Mouse (Mus musculus) embryo, embryonic 10.5 days (tissue): ENCODE results near the gene Myo9b.
"Not testable (repeated sequence)": the region's sequence is repeated elsewhere in the genome, so short reads cannot be mapped to it uniquely, and the experiment has no call there.

Experiments used
- DNase-seq: peaks from one replicate; pipeline ENCODE4 v3.0.0-alpha.2; 2015; ENCODE audit warnings: low spot score

Myo9b gene

DNA sequence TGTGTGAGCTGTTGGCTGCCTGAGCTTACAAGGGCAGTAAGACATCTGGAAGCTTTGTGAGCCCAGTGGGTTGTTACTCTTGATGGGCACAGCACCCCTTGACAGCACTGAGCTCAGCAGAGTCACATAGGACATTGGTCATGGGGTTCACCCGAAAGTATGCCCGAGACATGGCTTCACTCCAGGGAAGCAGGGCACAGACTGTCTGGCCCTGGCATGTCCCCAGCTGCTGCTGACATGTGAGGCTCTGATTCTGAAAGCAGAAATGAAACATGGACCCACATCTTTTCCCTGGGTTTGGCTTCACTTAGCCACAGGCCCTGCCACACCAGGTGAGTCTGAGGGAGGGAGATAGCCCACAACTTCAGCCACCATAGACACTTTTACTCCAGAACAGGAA is 24.3 kb downstream of the Myo9b start:
- DNase-seq = no peak

DNA sequence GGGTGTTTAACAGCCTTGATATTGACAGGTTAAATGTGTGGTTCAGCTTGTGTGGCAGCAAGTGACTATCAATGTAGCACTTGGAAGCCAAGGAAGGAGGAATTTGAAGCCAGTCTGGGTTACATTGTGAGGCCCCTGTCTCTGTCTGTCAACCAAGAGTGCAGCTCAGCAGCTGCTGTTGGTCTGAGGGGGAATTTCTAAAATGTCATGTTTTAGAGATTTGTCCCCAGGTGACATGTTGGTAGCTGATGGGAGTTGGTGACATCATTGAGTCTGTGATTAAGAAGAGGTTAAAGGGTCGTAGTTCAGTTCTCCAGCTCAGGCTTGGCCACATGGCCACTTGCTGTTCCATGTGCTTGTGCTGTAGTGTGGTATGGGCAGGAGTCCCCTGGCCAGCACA is 24.9 kb downstream of the Myo9b start:
- DNase-seq = no peak

DNA sequence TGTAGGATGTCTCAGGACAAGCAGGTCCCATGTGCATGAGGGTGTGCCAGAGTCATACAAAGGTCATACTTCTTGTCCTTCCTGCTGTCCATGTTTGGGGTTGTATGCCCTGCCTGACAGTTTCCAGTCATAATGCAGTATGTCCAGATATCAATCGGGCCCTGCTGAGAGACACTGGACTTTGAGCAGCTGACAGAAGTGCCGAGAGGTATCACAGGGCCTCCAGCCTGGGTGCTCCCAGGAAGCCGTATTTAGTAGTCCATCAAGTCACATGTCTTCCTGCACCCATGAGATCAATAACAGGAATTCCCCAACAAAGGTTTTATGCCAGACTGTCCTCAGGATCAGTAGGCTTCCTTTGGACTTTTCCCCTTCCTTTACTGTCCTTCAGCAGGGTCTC is 27.2 kb downstream of the Myo9b start:
- no peak for DNase-seq

DNA sequence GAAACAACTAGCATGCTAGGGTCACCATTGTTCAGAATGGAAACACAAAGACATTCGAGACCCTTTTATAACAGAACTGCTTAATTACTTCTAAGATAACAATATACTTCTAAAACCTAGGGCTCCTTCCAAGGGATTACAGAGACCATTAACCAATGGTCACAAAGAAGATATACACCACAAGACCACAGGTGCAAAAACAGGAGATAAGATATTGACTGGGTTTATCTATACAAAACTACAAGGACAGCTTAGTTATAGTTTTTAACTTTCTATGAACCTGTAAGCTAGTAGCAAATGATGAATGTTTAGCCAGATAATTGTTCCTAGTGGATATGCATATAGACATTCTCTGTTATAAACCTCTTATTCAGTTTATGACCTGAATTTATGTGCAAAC is 30.3 kb downstream of the Myo9b start:
- no peak for DNase-seq

DNA sequence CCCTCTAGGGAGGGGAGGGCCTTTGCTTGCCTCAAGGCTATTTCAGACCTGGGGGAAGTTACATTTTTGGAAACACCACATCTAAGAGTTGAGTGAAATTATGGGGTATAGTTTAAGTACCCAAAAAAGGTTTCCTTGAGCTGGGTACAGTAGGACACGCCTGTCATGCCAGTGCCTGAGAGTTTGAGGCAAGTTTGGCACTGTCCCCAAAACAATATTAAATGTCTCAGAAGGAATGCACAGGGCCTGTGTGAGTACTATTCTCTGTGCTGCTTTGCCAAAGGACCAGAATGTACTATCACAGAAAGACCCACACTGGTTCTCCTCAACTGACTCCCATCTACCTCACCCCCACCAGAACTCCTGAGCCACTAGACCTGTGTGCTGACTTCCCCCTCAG is 31.1 kb downstream of the Myo9b start:
- no peak for DNase-seq

DNA sequence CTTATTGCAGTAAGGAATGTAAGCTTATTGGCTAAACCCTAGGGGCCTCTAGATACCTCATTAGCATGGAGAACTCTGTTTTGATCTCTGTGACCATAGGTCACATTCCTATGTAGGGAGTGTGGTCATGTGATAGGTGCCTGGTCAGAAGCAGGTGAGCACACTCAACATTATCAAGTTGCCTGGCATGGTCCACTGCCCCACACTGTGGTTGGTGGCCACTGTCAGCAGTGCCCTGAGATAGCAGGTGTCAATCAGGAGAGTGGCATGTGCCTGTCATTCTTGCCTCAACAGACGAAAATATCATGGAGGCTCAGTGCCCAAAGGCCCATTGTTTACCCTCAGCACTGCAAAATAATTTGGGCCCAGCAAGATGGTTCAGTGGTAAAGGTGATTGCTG is 33.5 kb downstream of the Myo9b start:
- no peak for DNase-seq

DNA sequence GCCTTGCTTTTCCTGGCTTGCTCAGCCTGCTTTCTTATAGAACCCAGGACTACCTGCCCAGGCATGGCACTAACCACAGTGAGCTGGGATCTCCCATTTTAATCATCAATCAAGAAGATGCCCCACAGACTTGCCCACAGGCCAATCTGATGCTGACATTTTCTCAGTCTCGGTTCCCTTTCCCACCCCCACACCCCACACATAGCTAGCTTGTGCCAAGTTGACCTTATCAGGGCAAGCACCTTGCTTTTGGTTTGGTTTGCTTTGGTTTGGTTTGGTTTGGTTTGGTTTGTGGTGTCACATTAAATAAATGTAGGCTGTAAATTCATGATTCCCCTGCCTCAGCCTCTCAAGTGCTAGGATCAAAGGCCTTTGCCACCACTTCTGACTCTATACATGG is 34.9 kb downstream of the Myo9b start:
- DNase-seq = no peak

DNA sequence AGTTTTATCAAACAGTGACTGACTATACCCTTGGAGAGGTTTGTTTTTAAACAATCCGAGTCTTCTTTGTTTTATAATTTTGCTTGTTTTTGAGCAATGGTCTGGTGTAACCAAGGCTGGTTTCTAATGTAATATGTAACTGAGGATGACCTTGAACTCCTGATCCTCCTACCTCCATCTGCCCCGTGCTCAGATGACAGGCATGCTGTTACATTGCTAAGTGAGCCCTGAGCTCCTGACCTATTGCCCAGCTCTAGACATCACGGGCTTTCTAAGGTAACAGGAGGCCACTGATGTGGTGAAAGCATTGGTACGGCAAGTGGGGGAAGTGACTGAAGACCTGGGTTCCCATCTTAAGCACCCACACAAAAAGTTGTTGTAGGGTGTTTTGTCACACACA is 35.4 kb downstream of the Myo9b start:
- DNase-seq = no peak

DNA sequence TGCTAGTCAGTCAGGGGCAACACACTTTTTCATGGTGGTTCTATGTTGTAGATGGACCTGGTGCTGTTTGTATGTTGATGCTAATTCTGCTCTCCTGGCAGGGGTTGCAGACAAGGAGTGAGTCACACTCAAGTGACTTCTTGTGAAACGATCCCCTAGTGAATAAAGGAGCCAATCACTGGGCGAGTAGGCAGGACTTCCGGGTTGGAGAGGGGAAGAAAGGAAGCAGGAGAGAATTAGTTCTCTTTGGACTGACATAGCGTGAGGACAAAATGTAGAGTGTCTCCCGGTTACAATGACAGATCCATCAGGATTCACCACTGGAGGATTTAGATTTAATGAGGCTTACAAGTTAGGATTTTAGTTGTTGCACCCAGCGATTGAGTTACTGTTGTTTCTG is 37.9 kb downstream of the Myo9b start:
- no peak for DNase-seq

DNA sequence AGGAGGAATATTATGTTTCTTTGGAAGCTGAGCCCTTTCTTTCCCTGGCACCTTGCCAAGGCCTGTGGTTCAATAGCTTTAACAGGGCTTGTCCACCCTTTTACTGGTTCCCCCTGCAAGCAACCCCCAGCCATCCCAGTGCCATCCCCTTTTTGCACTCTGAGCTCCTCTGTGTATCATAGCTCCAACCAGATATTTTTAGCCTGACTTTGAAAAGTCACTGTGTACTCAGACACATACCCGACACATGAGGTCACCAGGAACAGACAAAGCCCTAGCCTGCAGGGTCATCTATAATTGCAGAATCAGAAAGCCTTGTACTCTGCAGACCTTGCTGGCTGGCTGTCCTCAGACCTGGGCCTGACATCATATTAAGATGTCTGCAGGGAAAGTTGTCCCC is 40.2 kb downstream of the Myo9b start:
- DNase-seq = peak; percentile 40

DNA sequence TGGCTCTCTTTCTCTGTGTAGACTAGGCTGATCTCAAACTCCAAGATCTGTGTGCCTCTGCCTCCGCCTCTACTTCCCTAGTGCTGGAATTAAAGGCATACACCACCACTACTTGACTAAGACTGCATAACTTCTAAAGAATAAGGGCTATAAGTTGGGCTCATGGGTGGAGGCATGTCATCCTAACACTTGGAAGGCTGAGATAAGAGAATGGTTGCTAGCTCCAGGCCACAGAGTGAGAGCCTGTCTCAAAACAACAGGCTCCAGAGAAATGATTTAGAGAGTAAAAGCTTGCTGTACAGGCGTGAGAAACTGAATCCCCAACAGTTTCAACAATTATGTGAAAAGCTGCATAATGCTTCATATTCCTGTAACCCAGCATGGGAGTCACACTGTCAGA is 41.4 kb downstream of the Myo9b start:
- DNase-seq = no peak

DNA sequence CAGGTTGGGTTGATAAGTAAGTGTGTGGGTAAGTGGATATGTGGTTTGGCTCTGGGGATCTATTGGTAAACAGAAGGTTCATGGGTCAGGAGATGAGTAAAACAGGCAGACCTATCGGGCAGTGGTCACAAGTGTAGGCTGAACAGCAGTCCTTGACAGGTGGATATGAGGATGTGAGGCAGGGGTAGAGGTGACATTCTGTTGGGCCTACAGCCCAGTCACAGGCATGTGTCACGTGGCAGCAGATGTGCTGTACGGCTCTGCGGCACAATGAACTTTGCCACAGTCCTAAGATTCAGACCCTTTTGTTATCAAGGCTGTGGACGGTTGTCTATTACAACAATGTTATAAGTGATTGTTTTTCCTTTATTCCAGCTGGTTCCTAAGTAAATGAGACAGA is 43.5 kb downstream of the Myo9b start:
- DNase-seq = no peak

DNA sequence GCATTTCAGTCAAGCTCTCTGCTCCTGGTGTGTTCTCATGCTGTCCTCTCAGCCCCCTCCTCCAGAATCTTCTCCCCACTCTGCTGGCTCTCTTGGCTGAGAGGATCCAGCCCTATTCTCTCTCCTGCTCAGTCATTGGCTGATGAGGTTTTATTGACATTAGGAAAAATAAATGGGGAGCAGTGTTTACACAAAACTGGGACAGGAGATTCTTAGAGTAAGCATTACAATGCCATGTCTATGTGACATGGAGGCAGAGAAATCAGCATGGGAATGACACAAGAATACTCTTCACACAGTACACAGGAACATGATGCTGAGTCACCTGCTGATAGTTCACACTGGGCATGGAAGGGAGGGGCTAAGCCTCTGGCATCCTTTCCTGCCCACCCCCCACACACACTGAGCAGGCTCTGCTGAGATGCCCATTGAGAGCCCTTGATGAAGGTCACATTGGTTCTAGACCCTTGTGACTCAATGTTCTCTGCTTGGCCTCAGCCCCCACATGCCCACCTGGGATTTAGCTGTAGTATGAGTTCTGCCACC is 44.0 kb downstream of the Myo9b start:
- DNase-seq = no peak

DNA sequence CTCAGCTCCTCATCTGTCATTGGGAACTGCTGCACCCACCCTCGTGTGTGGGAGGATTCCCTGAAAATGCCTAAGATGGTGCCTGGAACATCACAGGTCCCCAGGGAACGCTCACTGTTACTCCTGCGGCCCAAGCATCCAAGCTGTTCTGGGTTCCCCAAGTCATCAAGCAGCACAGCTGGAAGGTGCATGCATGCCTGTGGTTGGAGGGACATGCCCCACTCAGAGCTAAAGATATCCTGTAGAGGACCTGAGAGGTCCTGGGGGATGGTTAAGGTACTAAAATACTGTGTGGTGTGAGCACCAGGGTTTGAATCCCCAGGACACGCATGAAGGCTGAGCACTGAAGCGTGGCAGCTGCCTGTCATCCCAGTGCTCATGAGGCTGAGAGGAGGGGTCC is 46.1 kb downstream of the Myo9b start:
- not testable (repeated sequence) for DNase-seq

DNA sequence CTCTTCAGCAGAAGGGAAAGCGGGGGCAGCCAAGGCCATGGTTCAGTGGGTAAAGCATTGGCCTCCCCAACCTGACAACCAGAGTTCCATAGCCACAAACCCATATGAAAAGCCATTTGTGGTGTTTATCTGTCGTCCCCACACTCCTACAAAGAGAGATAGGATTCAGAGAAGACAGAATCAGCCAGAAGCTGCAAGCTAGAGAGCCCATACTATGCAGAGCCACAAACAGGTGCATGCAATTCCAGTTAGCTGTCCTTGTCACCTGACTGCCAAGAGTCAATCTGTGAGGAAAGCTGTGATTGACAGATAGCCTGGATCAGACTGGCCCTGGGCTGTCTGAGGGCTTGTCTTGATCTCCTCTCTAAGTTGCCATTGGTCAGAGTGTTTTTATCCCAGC is 47.2 kb downstream of the Myo9b start:
- DNase-seq = not testable (repeated sequence)

DNA sequence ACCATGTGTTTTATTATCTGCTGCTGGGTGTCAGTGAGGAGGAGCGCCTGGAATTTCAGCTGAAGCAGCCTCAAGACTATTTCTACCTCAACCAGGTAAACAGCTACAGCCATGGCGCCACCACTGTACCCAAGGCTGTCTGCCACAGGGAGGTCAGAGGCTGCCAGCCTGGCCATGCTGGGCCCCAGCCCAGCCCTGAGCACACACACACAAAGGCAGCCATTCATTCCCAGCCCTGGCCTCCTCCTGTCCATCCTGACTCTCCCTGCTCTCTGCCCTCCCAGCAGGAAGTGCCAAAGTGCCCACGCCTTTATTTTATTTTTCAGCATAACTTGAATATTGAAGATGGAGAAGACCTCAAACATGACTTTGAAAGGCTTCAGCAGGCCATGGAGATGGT is 50.4 kb downstream of the Myo9b start:
- no peak for DNase-seq

DNA sequence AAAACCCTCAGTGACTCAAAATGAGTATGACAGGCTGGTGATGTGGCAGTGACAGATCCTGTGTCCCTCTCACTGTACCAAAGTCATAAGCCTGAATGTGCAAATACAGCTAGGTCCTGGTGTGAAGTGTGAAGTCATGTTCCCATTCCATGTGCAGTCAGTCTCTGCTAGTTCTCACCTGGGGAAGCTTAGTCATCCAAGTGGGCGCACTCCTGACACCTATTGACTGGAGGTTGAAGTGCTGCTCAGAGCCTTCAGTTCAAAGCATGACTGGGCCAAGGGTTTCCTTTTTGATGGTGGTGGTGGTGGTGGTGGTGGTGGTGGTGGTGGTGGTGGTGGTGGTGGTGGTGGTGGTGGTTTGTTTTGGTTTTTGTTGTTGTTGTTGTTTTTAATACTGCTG is 52.3 kb downstream of the Myo9b start:
- peak; percentile 16 for DNase-seq

DNA sequence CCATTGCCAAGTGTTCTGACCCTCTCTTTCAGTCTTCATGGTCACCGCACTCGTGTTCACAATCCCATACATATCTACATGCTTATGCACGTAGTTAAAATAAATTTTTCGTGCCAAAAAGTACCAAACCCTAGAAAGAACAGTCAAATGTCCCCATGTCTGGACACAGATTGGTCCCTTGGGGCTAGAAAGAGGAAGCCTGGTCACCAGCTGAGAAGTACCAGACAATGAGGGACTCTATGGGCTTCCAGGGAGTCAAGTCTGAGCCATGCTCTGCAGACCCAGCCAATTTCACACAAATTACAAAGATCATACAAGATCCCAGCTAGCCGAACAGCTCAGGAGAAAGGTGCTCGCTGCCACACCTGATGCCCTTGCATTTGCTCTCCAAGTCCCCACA is 65.3 kb downstream of the Myo9b start:
- DNase-seq = not testable (repeated sequence)

DNA sequence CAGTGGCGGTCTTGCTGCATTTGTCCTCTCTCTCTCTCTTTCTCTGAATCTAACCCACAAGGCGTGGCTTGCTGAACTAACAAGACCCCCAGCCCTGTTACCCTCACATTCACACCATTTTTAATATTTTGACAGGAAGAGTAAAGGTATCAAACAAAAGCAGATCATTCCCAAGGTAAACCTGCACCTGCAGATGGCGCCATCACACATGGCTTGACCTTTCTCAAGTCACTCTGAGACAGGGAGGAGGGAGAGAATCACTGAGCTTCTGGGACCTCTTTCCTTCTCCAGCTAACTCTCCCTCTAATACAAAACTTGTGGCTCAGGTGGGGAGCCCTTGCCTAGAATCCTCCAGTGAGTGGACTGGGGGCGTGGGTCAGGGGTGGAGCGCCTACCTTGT is 68.1 kb downstream of the Myo9b start:
- DNase-seq = peak; percentile 71

DNA sequence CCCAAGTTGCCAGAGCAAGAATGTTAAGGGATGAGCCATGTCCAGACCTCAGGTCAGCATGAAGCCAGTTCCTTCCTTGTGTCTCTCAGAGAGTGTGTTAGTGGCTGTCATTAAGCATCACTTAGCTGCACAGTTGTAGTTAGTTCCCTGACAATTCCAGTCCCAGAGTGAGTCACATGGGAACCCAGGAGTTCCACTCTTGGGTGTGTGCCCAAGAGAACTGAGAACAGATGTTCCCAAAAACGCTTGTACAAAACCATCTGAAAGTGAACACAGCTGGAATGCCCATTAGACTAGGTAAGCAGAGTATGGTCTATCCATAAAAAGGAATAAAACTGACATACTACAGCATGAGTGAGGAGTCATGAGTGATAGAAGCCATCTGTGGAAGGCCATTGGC is 74.1 kb downstream of the Myo9b start:
- no peak for DNase-seq

DNA sequence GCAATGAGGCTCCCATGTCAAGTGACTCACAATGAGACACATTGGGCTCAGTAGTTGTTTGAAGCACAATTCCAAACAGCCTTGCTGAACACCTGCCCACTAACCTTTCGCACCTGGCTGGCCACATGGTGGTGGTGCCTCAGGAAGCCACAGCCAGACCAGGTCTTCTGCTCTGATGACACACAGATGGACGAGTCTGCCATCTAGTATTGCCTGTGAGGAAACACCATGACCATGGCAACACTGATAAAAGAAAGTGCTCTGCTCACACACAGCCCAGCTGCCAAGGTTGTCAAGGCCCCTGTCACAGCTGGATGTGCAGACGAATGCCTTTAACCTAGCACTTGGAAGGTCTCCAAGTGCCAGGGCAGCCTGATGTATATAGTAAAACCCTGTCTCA is 78.6 kb downstream of the Myo9b start:
- DNase-seq = no peak

DNA sequence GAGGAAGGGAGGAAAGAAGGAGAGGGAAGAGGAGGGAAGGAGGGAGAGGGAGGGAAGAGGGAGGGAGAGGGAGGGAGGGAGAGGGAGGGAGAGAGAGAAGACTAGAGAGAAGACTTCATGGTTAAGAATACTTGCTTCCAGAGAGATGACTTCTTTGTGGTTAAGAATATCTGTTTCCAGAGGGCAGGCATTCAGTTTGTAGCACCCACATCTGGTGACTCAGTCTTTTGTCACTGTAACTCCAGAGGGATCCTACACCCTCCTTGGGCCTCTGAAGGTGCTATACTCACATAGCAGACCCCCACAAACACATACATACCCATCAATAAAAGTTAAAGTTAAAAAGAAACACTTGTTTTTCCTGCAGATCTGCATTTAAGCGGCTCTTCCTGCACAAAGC is 79.0 kb downstream of the Myo9b start:
- DNase-seq = no peak

DNA sequence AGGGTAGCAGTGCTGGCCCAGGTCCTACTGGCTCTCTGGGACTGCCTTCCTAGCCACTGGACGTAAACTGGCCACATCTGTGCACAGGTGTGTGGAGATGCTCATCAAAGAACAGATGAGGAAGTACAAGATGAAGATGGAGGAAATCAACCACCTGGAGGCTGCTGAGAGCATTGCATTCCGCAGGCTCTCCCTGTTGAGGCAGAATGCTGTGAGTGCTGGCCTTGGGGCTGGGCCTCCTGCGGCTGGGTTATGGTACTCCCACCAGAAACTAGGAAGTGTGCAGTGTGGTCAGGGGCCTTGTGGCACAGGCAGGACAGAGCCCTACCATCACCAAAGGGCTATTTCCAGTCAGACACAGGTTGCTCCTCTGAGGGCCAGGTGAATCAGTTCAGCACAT is 85.5 kb downstream of the Myo9b start:
- DNase-seq = no peak

DNA sequence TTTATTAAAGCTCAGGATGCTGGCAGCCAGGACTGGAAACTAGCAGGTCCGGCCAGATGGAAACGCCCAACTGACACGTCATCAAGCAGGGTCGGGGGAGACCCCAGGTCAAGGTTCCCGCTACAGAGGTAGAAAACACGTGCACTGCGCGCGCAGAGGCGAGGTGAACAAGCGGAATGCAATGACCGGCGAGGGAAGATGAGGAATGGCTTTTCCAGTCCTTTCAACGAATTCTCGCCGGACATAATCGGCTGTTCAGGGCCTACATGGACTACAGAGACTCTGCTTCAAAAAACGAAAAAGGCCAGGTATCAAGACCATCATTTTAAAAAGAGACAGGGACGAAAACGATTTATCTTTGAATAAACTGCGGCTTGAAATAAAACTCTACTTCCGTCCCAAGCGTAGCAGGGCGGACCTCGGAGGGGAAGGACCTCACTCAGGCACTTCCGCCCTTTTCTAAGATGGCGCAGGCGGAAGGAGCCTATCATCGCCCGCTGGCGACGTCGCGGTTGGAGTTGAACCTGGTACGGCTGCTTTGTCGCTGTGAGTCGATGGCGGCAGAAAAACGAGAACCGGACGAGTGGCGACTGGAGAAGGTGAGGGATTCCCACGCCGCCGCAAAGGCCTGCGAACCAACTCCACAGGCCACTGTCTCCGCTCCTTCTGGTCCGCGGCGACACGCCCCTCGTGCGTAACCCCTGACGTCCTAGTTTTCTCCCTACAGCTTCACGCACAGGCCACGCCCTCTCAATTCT is 94.4 kb downstream of the Myo9b start, which contains the start of gene Use1:
TSS of gene Use1 (plus strand) at position 78 of the 758 bp plus-strand sequence.
- DNase-seq = peak; percentile 97
